Mouse (Mus musculus): ENCODE results near the gene Mif.
A peak's percentile ranks its signal among the peaks of the same experiment; 100 is the strongest.
"Not testable (repeated sequence)": the region's sequence is repeated elsewhere in the genome, so short reads cannot be mapped to it uniquely, and the experiment has no call there.

Gene Mif

GRCm38 (mm10) chr10:75859786-75860470 is at the start of gene Mif:
TSS of gene Mif (minus strand) at chr10:75860240.
- peak; percentile 83 for DNase-seq

GRCm38 (mm10) chr10:75906882-75907281 is 46.8 kb upstream of the Mif start:
- DNase-seq = no peak

- no peak for DNase-seq
Measured at GRCm38 (mm10) chr10:75904391-75904790, 44.4 kb upstream of the Mif start.

- no peak for DNase-seq
Measured at GRCm38 (mm10) chr10:75898846-75899245, 38.8 kb upstream of the Mif start.

- DNase-seq = no peak
Measured at GRCm38 (mm10) chr10:75898039-75898564, 38.1 kb upstream of the Mif start.

GRCm38 (mm10) chr10:75897373-75897772 is 37.3 kb upstream of the Mif start:
- DNase-seq = peak; percentile 70

GRCm38 (mm10) chr10:75896208-75896607 is 36.2 kb upstream of the Mif start:
- no peak for DNase-seq

GRCm38 (mm10) chr10:75895730-75896129 is 35.7 kb upstream of the Mif start:
- no peak for DNase-seq

- no peak for DNase-seq
Measured at GRCm38 (mm10) chr10:75894601-75895000, 34.6 kb upstream of the Mif start.

GRCm38 (mm10) chr10:75893089-75893750 is 33.2 kb upstream of the Mif start, which contains the start of gene Derl3:
TSS of gene Derl3 (plus strand) at chr10:75893413.
- peak; percentile 95 for DNase-seq

GRCm38 (mm10) chr10:75889406-75890153 is 29.5 kb upstream of the Mif start:
- DNase-seq = no peak

GRCm38 (mm10) chr10:75887504-75887903 is 27.5 kb upstream of the Mif start:
- DNase-seq = not testable (repeated sequence)

GRCm38 (mm10) chr10:75884742-75885141 is 24.7 kb upstream of the Mif start:
- no peak for DNase-seq

GRCm38 (mm10) chr10:75883232-75883552 is 23.2 kb upstream of the Mif start:
- DNase-seq = peak; percentile 72

- DNase-seq = no peak
Measured at GRCm38 (mm10) chr10:75882433-75883231, 22.6 kb upstream of the Mif start.

GRCm38 (mm10) chr10:75881578-75882432 is 21.8 kb upstream of the Mif start:
- DNase-seq = no peak

- no peak for DNase-seq
Measured at GRCm38 (mm10) chr10:75880771-75881577, 20.9 kb upstream of the Mif start.

- no peak for DNase-seq
Measured at GRCm38 (mm10) chr10:75880351-75880750, 20.3 kb upstream of the Mif start.

- DNase-seq = no peak
Measured at GRCm38 (mm10) chr10:75878836-75879235, 18.8 kb upstream of the Mif start.

- peak; percentile 54 for DNase-seq
Measured at GRCm38 (mm10) chr10:75873543-75874170, 13.6 kb upstream of the Mif start.

All from cerebellum, adult 11 months (tissue).